Mouse (Mus musculus) urinary bladder, postnatal 4 days (tissue): ENCODE results near the gene Ank.

Source experiments
- DNase-seq, 2 experiments: peaks; one replicate each; pipeline ENCODE4 v3.0.0; 2021 to 2022; ENCODE audit warnings: low spot score in 2 of 2

Ank gene

GRCm38 (mm10) chr15:27537519-27538223, 71.2 kb downstream of the Ank start:
- DNase-seq: no peak

- DNase-seq: no peak
These were observed 73.3 kb downstream of the Ank start for GRCm38 (mm10) chr15:27539745-27540144.

DNA sequence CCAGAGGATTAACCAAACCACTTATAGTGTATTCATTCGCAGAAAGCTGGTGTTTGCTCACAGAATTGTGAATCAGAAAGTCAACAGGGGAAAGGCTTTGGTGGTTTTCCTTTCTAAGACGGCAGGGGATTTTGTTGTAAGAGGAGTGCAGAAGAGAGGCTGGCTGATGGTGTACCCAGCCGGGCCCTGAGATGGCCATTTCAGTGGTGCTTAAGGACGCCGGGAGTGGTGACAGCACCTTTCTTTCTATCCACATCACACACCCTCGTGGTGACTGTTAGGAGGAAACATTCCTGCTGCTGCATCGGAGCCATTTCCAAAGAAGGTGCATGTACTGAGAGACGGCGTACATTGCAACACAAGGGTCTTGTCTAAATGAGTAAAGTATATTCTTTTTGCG, 78.7 kb downstream of the Ank start:
- no peak for DNase-seq

DNA sequence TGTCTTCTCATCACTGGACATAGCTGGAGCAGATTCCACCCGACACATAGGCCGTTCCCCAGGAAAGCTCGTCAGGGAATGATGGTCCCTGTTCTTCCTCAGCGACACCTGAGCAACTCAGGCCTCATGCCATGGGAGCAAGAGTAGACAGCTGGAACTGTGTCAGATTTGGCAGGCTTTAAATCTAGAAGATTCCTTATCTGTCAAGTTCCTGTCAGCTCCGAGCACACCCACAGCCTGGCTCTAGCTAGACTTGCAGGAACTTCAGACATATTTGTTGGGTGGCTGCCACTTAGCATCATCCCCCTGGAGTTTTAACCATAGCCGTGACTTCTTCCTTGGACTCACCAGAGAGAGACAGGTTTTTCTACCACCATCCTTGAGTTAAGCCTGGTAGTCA, 81.6 kb downstream of the Ank start:
- no peak for DNase-seq

DNA sequence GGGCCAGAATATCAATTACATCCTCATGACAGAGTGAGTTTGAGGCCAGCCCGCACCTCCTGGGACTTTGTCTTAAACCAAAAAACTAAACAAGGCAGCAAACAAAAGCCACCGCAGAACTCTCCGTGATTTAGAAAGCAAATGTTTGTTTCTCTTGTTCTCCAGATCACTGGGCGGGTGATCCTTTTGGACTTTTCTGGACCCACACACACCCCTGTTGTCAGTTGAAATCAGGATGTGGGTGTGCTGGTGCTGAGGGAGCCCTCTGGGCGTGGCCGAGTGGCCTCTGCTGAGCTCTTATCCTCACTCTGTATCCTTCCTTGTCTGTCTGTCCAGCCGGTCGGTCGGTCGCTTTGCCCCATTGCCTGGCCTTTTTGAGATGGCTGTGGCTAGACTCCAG, 82.6 kb downstream of the Ank start:
- DNase-seq: no peak

DNA sequence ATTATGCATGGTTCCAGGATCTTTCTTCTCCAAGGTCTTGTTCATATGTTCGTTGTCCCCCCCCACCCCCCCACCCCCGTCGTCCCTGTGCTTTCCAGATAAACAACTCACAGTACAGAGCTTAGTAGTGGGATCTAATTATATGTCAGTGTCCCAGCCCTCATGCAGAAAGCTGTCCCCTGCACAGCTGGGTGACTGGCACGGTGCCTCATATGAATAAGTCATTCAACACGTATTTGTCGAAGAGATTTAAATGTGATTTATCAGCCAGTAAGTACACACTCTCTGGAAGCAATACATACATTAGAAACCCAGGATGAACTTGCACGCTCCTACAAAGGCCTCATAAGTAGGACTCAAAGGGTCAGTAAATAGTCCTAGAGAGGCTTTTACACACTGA, 83.4 kb downstream of the Ank start:
- DNase-seq: no peak

GRCm38 (mm10) chr15:27550358-27550992, 84.0 kb downstream of the Ank start:
- DNase-seq: no peak

DNA sequence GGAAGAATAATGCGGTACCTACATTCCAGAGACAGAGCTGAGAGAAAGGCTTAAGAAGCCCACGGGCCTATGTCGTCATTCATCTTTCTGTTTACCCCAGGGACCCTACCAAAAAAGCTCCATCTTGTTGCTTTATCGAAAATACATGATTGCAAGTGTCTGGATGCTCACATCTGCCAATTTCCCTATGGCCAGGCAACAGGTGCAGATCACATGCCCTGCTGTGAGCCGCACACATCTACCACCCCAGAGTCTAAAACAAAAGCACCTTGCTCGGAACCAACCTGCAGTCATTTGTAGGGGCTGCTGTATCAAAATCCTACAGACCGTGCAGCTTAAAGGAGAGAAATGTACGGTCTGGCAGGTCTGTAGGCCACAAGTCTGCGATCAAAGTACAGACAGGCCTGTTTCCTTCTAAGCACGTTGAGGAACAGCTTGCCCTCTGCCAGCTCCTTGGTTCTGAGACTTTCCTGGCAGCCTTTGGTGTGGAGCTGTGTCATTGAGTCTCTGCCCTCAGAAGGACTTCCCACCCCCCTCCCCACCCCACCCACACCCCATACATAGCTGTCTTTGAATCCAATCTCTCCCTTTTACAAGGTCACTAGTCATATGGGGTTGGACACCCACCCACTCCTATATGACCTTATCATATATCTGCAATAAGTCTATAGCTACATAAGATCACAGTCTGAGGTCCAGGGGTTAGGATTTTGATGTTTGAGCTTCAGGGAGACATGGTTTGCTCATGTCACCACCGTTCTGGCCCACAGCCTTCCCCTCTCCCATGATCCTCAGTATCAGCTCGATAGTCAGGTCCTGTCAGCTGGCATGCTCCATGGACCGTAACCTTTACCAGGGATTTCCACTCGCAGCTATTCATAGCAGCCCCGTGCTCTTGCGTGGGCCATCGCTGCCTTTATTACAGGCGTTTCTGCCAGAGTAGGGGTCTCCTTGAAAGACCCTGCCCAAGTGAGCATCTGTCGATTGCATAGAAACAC, 84.9 kb downstream of the Ank start:
- DNase-seq: no peak

GRCm38 (mm10) chr15:27552129-27552700, 85.7 kb downstream of the Ank start:
- DNase-seq: no peak

GRCm38 (mm10) chr15:27553554-27553953, 87.1 kb downstream of the Ank start:
- no peak for DNase-seq

- DNase-seq: no peak
These were observed 92.1 kb downstream of the Ank start for GRCm38 (mm10) chr15:27558456-27559147.

DNA sequence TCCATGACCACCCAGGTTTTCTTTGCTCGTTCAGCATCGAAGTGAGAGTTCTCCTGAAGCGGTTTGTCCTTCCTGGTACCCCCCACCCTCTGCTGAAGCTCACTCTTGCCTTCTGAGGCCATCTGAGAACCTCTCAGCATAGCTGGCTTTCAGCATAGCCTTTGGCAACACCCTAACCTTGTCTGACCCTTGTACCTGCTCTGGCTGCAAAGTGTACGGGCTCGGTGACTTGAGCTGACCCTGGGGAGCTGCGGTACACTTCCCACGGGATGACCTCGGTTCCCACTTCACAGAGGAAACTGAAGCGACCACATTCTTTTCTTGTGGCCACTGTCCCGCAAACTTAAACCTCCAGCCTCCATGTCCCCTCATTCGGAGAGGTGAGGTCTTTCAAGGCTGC, 93.8 kb downstream of the Ank start:
- no peak for DNase-seq

DNA sequence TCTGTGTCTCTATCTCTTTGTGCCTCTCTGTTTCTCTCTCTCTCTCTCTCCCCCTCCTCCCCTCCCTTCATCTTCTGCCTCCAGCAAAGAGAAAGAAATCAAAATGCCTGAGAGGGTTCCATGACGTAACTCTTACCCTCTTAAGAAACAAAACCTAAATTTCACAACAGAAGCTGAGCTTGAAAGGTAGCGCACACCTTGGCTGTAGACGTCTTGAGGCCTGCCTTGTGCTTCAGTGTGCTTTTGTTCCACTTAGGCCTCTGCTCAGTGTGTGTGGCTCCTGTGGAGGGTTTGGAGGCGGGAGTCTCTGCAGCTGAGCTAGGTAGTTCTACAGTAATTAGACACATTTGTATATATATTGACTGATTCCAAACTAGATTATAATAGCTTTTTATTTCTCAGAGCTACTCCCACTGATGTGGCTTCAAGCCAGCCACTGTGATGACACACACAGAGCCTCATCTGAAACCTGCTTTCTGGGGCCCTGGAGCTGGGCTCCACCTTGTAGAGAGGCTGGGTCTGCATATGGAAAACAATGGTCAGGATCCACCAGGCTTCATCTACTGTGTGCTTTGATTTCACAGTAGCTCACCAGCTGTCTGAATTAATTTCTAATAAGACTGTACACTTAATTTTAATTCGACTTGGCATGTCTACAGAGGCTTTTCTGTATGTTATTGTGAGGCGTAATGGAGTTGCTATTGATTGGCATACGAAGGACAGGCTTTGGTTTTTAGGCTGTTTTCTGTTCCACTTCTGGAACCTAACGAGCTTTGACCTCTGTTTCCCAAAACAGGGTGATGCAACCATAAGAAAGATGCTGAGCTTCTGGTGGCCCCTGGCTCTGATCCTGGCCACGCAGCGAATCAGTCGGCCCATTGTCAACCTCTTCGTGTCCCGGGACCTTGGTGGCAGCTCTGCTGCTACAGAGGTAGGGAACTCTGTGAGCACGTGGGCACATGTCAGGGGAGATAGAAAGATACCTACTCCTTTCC, 97.9 kb downstream of the Ank start:
- DNase-seq: no peak

- DNase-seq: no peak
These were observed 99.2 kb downstream of the Ank start for GRCm38 (mm10) chr15:27565626-27566185.

- no peak for DNase-seq
These were observed 100.9 kb downstream of the Ank start for GRCm38 (mm10) chr15:27567356-27567755.

GRCm38 (mm10) chr15:27568371-27568770, 101.9 kb downstream of the Ank start:
- DNase-seq: no peak

- DNase-seq: no peak
These were observed 103.4 kb downstream of the Ank start for GRCm38 (mm10) chr15:27569924-27570323.

DNA sequence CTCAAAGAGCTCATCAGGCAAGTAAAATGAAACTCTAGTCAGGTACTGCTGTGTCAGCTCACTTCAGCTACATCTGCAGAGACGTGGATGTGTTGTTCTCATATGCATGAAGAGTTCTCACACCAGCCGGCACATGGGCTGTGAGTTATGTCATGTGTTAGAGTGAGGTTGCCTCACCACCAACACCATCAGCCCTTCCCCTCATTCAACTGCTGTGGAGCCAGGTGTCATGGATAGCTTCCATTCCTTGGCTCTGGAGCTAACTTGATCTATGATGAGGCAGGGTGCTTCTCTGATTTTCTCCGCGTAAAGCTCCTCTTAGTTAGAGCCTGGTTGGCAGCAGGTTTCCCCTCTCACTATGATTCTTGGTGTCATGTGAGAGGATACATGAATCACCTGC, 103.9 kb downstream of the Ank start:
- DNase-seq: no peak

DNA sequence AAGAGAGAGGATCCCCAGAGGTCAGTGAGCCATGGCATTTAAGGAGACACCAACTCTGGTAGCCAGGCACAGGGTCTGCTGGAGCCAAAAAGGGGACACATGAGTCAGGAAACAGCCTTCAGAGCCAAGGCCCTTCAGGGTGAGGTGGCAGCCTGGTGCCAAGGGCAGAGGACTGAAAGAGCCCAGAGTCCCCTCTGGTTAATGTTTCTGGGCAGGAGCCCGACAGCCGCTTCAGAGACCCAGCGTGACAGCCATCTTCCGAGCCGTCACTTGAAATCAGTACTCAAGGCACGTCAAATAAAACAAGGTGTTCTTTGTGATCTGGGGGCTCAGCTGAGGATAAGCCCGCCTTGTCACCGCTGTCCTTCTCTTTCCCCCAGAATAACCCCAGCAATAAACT, 104.7 kb downstream of the Ank start:
- no peak for DNase-seq
